Mouse (Mus musculus): ENCODE measurements around the gene Hpcal4. TPM values are rescaled to one million over a fixed set of nuclear protein-coding genes. Genes with fewer than 3 reads are reported as not detected.

Hpcal4 gene
- total RNA-seq, 1 experiment from 2014 or later = not detected

- ATAC-seq (ENCODE audit: extremely low read depth, insufficient number of reproducible peaks, low FRiP score, poor library complexity, severe bottlenecking) = no peak
Observed at GRCm38 (mm10) chr4:123196695-123197094, 13.7 kb downstream of the Hpcal4 start.

GRCm38 (mm10) chr4:123200771-123201185 is 17.8 kb downstream of the Hpcal4 start:
- ATAC-seq (ENCODE audit: extremely low read depth, insufficient number of reproducible peaks, low FRiP score, poor library complexity, severe bottlenecking) = no peak

- ATAC-seq (ENCODE audit: extremely low read depth, insufficient number of reproducible peaks, low FRiP score, poor library complexity, severe bottlenecking) = no peak
Observed at GRCm38 (mm10) chr4:123201186-123202093, 18.4 kb downstream of the Hpcal4 start, which contains the start of gene Nt5c1a. TSS of gene Nt5c1a (plus strand) at chr4:123201504.

GRCm38 (mm10) chr4:123202094-123202420 is 19.0 kb downstream of the Hpcal4 start:
- no peak for ATAC-seq (ENCODE audit: extremely low read depth, insufficient number of reproducible peaks, low FRiP score, poor library complexity, severe bottlenecking)

GRCm38 (mm10) chr4:123207337-123207736 is 24.3 kb downstream of the Hpcal4 start:
- ATAC-seq (ENCODE audit: extremely low read depth, insufficient number of reproducible peaks, low FRiP score, poor library complexity, severe bottlenecking) = no peak

GRCm38 (mm10) chr4:123210996-123211395 is 28.0 kb downstream of the Hpcal4 start:
- ATAC-seq (ENCODE audit: extremely low read depth, insufficient number of reproducible peaks, low FRiP score, poor library complexity, severe bottlenecking) = no peak

- no peak for ATAC-seq (ENCODE audit: extremely low read depth, insufficient number of reproducible peaks, low FRiP score, poor library complexity, severe bottlenecking)
Observed at GRCm38 (mm10) chr4:123211453-123211852, 28.4 kb downstream of the Hpcal4 start.

GRCm38 (mm10) chr4:123212330-123212729 is 29.3 kb downstream of the Hpcal4 start:
- ATAC-seq (ENCODE audit: extremely low read depth, insufficient number of reproducible peaks, low FRiP score, poor library complexity, severe bottlenecking) = no peak

GRCm38 (mm10) chr4:123213975-123214374 is 30.9 kb downstream of the Hpcal4 start:
- ATAC-seq (ENCODE audit: extremely low read depth, insufficient number of reproducible peaks, low FRiP score, poor library complexity, severe bottlenecking) = no peak

GRCm38 (mm10) chr4:123215367-123215766 is 32.3 kb downstream of the Hpcal4 start:
- ATAC-seq (ENCODE audit: extremely low read depth, insufficient number of reproducible peaks, low FRiP score, poor library complexity, severe bottlenecking) = no peak

GRCm38 (mm10) chr4:123216782-123217181 is 33.8 kb downstream of the Hpcal4 start:
- ATAC-seq (ENCODE audit: extremely low read depth, insufficient number of reproducible peaks, low FRiP score, poor library complexity, severe bottlenecking) = no peak

GRCm38 (mm10) chr4:123219720-123220357 is 36.8 kb downstream of the Hpcal4 start:
- no peak for ATAC-seq (ENCODE audit: extremely low read depth, insufficient number of reproducible peaks, low FRiP score, poor library complexity, severe bottlenecking)

GRCm38 (mm10) chr4:123220637-123221036 is 37.6 kb downstream of the Hpcal4 start:
- no peak for ATAC-seq (ENCODE audit: extremely low read depth, insufficient number of reproducible peaks, low FRiP score, poor library complexity, severe bottlenecking)

GRCm38 (mm10) chr4:123223309-123223708 is 40.3 kb downstream of the Hpcal4 start:
- ATAC-seq (ENCODE audit: extremely low read depth, insufficient number of reproducible peaks, low FRiP score, poor library complexity, severe bottlenecking) = no peak

GRCm38 (mm10) chr4:123225718-123226403 is 42.8 kb downstream of the Hpcal4 start:
- ATAC-seq (ENCODE audit: extremely low read depth, insufficient number of reproducible peaks, low FRiP score, poor library complexity, severe bottlenecking) = no peak

GRCm38 (mm10) chr4:123227707-123228106 is 44.7 kb downstream of the Hpcal4 start:
- ATAC-seq (ENCODE audit: extremely low read depth, insufficient number of reproducible peaks, low FRiP score, poor library complexity, severe bottlenecking) = no peak

GRCm38 (mm10) chr4:123228270-123228669 is 45.2 kb downstream of the Hpcal4 start:
- no peak for ATAC-seq (ENCODE audit: extremely low read depth, insufficient number of reproducible peaks, low FRiP score, poor library complexity, severe bottlenecking)

GRCm38 (mm10) chr4:123229166-123229565 is 46.1 kb downstream of the Hpcal4 start:
- no peak for ATAC-seq (ENCODE audit: extremely low read depth, insufficient number of reproducible peaks, low FRiP score, poor library complexity, severe bottlenecking)

- no peak for ATAC-seq (ENCODE audit: extremely low read depth, insufficient number of reproducible peaks, low FRiP score, poor library complexity, severe bottlenecking)
Observed at GRCm38 (mm10) chr4:123232841-123233240, 49.8 kb downstream of the Hpcal4 start.
